Mouse (Mus musculus): ENCODE data around the gene Neurog3.

The Neurog3 gene

GRCm38 (mm10) chr10:62137150-62137549 is 4.3 kb downstream of the Neurog3 start:
- DNase-seq (ENCODE audit: low spot score in 2 of 2): no peak

DNA sequence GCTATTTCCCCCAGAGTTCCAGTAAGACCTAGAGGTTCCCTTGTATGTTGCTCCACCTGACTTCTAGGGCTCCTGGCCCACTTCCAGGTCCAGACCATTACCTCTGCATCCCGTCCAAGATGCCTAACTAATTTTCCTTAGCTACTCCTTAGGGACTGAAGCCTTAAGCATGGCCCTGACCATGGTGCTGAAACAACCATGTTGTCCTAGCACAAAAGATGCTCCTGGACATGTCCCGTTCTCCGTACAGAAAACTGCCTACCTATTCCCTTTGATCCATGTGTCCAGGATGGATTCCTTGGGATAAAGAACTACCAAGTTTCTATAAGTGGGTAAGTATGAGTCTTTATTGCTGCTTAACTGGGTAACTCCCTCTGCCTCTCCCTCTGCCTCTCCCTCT is 5.2 kb downstream of the Neurog3 start:
- no peak for DNase-seq (ENCODE audit: low spot score in 2 of 2)

GRCm38 (mm10) chr10:62143820-62144219 is 10.9 kb downstream of the Neurog3 start, which contains the start of gene Fam241b:
Fam241b (minus strand) TSS chr10:62143920.
- no peak for DNase-seq (ENCODE audit: low spot score in 2 of 2)

- DNase-seq (ENCODE audit: low spot score in 2 of 2): no peak
These were observed 13.1 kb downstream of the Neurog3 start for GRCm38 (mm10) chr10:62145957-62146356.

DNA sequence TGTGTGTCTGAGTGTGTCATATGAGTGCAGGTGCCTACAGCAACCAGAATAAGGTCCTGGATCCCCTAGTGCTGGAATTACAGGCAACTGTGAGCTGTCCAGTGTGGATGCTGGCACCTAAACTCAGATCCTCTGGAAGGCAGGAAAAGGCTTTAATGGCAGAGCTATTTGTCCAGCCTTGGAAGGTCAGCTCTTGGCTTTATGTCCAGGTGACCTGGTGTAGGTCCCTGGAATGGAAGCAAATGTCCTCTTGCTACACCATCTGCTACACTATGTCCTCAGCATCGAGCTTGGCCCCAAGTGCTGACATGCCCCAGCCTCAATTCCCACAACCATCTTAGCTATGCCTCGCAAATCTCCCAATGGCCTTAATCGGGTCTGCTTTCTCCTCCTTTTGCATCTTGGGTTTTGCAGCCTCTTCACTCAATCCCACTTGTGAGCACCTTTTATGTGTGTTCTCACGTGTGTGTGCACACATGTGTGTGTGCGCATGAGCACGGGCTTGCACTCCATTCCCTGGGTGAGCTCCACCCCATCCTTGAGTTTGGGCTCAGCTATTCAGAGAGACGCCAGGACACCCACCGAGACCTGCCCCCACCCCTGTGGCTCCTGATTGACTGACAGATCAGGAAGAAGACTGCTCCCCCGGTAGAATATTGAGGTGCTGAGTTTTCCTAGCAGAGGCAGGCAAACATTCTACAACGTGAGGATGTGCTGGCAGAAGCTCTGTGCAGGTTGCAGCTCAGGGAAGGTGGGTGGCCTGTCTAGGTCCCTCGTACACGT is 14.8 kb downstream of the Neurog3 start:
- DNase-seq (ENCODE audit: low spot score in 2 of 2): no peak

DNA sequence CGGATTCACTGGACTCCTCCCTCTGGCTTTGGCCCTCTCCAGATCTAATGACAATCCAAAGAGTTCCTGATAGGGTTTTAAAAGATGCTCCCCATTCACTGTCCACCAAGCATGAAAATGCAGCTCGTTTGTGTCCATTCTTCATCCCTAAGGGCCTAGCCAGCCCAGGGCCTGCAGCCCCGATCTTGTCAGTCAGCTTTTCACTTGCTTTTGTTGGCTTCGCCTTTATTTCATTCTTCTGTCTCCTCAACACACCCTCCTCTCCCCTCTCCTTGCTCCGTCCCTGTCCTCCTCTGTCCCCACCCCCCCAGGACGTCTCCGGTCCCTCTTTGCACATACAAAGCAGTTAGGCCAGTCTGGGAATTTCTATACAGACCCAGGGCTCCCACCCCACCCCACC is 17.0 kb downstream of the Neurog3 start:
- no peak for DNase-seq (ENCODE audit: low spot score in 2 of 2)

- DNase-seq (ENCODE audit: low spot score in 2 of 2): peak; percentile 29 to 31
These were observed 29.5 kb downstream of the Neurog3 start for GRCm38 (mm10) chr10:62162410-62162809.

GRCm38 (mm10) chr10:62172841-62173553 is 40.1 kb downstream of the Neurog3 start:
- DNase-seq (ENCODE audit: low spot score in 2 of 2): no peak

DNA sequence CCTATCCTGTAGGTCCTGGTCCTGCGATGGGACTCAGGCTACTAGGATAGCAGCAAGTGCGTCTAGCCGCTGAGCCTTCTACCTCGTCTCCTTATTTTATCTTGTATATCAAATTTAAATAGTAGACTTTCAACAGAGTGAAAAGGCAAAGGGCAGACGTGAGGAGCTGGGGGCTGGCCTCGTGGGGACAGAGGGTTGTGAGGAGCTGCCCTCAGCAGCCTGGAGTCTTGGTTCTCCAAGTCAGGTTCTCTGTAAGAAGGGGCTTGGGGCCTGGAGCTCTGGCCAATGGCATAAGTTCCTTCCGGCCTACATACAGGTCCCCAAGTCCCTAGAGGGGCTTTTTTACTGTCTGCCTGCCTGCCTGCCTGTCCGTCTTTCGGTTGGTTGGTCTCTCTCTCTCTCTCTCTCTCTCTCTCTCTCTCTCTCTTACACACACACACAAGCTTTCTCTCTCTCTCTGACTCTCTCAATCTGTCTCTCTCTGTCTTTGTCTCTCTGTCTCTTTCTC is 41.1 kb downstream of the Neurog3 start:
- no peak for DNase-seq (ENCODE audit: low spot score in 2 of 2)

GRCm38 (mm10) chr10:62174533-62175313 is 41.8 kb downstream of the Neurog3 start:
- no peak for DNase-seq (ENCODE audit: low spot score in 2 of 2)

- no peak for DNase-seq (ENCODE audit: low spot score in 2 of 2)
These were observed 47.1 kb downstream of the Neurog3 start for GRCm38 (mm10) chr10:62179944-62180343.

- no peak for DNase-seq (ENCODE audit: low spot score in 2 of 2)
These were observed 48.8 kb downstream of the Neurog3 start for GRCm38 (mm10) chr10:62181701-62182100.

GRCm38 (mm10) chr10:62182471-62183014 is 49.7 kb downstream of the Neurog3 start:
- no peak for DNase-seq (ENCODE audit: low spot score in 2 of 2)

GRCm38 (mm10) chr10:62183053-62183452 is 50.2 kb downstream of the Neurog3 start:
- DNase-seq (ENCODE audit: low spot score in 2 of 2): peak; percentile 84 to 88
